Mouse (Mus musculus) lung, adult 2 months (tissue): ENCODE measurements around the gene Cdc40.

Experiments
- CTCF ChIP-seq: fragments of 200-500 bp; IDR thresholded peaks from 2 replicates; pipeline ENCODE4 v1.5.1; 2011; ENCODE audit warnings: mild to moderate bottlenecking, low read length, control low read depth; ENCODE audit not compliant: insufficient read depth
- POLR2A ChIP-seq: fragments of 200-500 bp; IDR thresholded peaks from 2 replicates; pipeline ENCODE4 v1.6.1; 2011; ENCODE audit warnings: low read depth, mild to moderate bottlenecking, control low read depth, low read length, borderline replicate concordance; ENCODE audit errors: extremely low read depth

GRCm38 (mm10) chr10:40871301-40871700 lies 11.8 kb downstream of the Cdc40 start:
- TF ChIP-seq CTCF: no peak
- TF ChIP-seq POLR2A: no peak
